Mouse (Mus musculus) forebrain, embryonic 16.5 days (tissue): ENCODE measurements at regions not wholly inside any gene's neighbourhood (a gene's known extent, or its start where the extent isn't known, plus 50 kb on each side); places are given as distances from the start of the nearest gene placed in this dataset.
A peak's percentile ranks its signal among the peaks of the same experiment; 100 is the strongest.

Experiments used
- ATAC-seq: fragments of 200-750 bp; cut with Nextera tagmentation; 2 replicates; pipeline ENCODE4 v1.8.0; 2017; ENCODE audit warnings: mild to moderate bottlenecking, moderate library complexity
- H3K27ac ChIP-seq: fragments of 300-500 bp; sonication (generic); 2 replicates; pipeline ENCODE4 v1.5.1; 2014; ENCODE audit warnings: low read length, control low read depth
- H3K27me3 ChIP-seq: fragments of 300-500 bp; sonication (generic); replicated peaks from 2 replicates; pipeline ENCODE4 v1.6.1; 2014; ENCODE audit warnings: low read length; ENCODE audit not compliant: control insufficient read depth, insufficient read depth
- H3K36me3 ChIP-seq: fragments of 300-500 bp; sonication (generic); 2 replicates; pipeline ENCODE4 v1.6.1; 2014; ENCODE audit not compliant: control insufficient read depth, insufficient read depth
- H3K4me1 ChIP-seq: fragments of 300-500 bp; sonication (generic); replicated peaks from 2 replicates; pipeline ENCODE4 v1.6.1; 2014; ENCODE audit warnings: low read length; ENCODE audit not compliant: control insufficient read depth, insufficient read depth
- H3K4me2 ChIP-seq: fragments of 300-500 bp; sonication (generic); 2 replicates; pipeline ENCODE4 v1.6.1; 2014; ENCODE audit warnings: mild to moderate bottlenecking, low read length, control low read depth
- H3K4me3 ChIP-seq: fragments of 300-500 bp; sonication (generic); replicated peaks from 2 replicates; pipeline ENCODE4 v1.5.1; 2014; ENCODE audit warnings: mild to moderate bottlenecking, low read length, control low read depth
- H3K9ac ChIP-seq: fragments of 300-500 bp; sonication (generic); replicated peaks from 2 replicates; pipeline ENCODE4 v1.6.1; 2014; ENCODE audit warnings: low read depth, low read length, control low read depth
- H3K9me3 ChIP-seq: fragments of 300-500 bp; sonication (generic); 2 replicates; pipeline ENCODE4 v1.6.1; 2016; ENCODE audit warnings: low read length; ENCODE audit not compliant: control insufficient read depth
- WGBS: fragments of 180-500 bp; shearing (Covaris S2); extraction: QIAGEN DNeasy Blood & Tissue Kit; methylation state at CpG from one replicate; pipeline ENCODE4 v1.1.7; 2014; 5-methylcytosine and 5-hydroxymethylcytosine counted together

DNA sequence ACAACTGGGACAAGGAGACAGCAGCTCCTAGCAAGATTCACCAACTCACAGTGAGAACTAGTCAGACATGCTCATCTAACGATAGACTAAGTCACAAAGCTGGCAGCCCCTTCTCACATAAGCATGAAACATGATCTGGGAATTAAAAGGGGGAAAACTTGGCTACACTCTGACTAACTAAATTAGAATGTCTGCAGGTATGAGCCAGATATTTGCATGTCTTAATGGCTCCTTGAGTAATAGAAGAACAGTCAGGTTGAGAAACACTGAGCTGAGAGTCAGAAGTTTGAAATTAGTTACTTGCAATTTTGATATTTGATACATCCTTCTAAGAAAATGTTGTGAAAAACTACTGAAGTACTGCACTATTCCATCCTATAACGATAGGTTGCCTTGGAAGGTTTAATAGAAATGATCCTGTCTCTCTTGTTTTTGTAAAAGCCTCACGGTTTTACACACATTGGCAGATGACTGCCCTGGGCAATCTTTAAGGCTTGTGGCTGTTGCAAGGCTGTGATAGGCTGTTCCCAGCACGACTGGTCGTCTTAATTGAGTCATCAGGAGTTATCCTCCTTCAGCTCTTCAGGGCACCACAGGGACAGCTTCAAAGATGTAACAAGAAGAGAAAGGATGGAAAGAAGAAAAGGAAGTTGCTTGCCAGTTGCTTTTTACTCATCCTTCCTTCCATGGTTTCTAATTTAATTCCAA, 54.8 kb upstream of the Gpc5 start:
- no peaks in the 10 kb centered on the region for H3K27me3 ChIP-seq
- no peaks in the 10 kb centered on the region for H3K36me3 ChIP-seq
- H3K4me1 ChIP-seq: peaks cover 3% of the 10 kb centered on the region; the same call in 1 of the 2 replicates
- no peak for ATAC-seq
- no peak overlapping the region for H3K9ac ChIP-seq
- no peak overlapping the region for H3K4me2 ChIP-seq
- H3K4me3 ChIP-seq: no peak overlapping the region
- 24% methylated on average over 5 of the region's 5 CpGs for WGBS
- H3K27ac ChIP-seq: no peak overlapping the region
- H3K9me3 ChIP-seq: no peaks in the 10 kb centered on the region

DNA sequence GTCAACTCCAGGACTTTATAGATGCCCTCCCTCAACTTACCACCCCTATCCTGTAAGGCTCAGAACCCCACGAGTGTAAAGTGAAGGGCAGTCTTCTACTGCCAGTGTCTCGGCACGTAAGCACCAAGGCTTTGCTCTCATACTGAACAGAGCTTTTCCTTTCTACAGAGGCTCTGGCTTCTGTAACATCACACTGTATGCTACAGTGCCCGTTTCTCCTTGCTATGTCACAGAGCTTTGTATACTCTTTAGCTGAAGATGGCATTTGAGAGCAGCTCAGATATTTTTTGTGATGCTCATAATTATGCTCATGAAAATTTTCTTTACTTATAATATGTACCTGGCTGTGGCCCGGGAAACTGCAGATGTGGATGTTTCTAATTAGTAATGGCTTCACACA, 53.2 kb upstream of the Gpc5 start:
- WGBS: 71% methylated on average over 5 of the region's 5 CpGs
- H3K36me3 ChIP-seq: no peaks in the 10 kb centered on the region
- H3K4me3 ChIP-seq: no peak overlapping the region
- no peaks in the 10 kb centered on the region for H3K27me3 ChIP-seq
- no peaks in the 10 kb centered on the region for H3K9me3 ChIP-seq
- no peak for ATAC-seq
- no peak overlapping the region for H3K4me2 ChIP-seq
- H3K27ac ChIP-seq: no peak overlapping the region
- H3K4me1 ChIP-seq: peaks cover 10% of the 10 kb centered on the region
- no peak overlapping the region for H3K9ac ChIP-seq

DNA sequence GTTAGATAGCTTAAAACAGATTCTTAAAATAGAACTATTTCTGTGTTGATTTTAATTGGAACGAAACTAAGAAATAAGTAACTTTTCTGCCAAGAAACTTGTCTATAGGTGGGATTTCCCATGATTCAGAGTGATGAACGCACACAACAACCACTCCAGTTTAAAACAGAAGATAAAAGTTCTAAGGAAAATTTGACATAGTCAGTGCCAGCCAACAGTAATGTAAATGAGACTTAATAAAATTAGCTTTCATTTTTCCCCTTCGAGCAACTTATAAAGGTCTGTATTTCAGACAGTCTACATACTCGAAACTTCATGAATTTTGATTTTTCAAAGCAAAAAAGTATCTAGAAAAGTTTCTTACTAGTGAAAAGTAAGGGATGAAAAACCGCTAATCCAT, 52.5 kb upstream of the Gpc5 start:
- Histone ChIP-seq H3K4me3 (no peak overlapping the region), H3K9me3 (no peaks in the 10 kb centered on the region), H3K36me3 (no peaks in the 10 kb centered on the region; the same call in 1 of the 2 replicates), H3K9ac (no peak overlapping the region), H3K4me2 (no peak overlapping the region), H3K27me3 (no peaks in the 10 kb centered on the region), H3K4me1 (peaks cover 14% of the 10 kb centered on the region), H3K27ac (no peak overlapping the region)
- WGBS: 71% methylated on average over 5 of the region's 5 CpGs
- ATAC-seq: no peak

DNA sequence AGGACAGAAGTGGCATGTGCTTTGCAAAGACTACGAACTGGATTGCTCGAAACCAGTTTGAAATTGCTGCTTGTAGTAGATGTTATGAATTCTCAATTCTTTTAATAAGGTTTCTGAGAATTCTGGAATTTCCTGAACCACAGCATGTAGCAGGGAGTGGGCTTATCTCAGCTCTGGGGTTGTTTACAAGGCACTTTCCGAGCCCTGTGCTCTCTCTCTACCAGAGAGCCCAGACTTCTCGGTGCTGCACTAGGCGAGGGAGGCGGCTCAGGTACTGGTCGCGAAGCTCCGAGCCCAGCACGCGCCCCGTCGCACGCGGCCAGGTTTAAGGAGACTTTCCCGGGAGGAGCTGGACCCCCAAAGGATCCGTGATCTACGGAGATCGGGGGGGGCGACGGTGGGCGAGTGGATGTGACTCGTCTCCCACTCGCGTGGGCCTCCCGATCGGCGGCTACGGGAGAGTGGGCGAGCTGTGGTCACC, 51.9 kb upstream of the Gpc5 start:
- no peaks in the 10 kb centered on the region for H3K9me3 ChIP-seq
- peak; percentile 32 for ATAC-seq
- peak overlapping the region; percentile 98 for H3K9ac ChIP-seq

DNA sequence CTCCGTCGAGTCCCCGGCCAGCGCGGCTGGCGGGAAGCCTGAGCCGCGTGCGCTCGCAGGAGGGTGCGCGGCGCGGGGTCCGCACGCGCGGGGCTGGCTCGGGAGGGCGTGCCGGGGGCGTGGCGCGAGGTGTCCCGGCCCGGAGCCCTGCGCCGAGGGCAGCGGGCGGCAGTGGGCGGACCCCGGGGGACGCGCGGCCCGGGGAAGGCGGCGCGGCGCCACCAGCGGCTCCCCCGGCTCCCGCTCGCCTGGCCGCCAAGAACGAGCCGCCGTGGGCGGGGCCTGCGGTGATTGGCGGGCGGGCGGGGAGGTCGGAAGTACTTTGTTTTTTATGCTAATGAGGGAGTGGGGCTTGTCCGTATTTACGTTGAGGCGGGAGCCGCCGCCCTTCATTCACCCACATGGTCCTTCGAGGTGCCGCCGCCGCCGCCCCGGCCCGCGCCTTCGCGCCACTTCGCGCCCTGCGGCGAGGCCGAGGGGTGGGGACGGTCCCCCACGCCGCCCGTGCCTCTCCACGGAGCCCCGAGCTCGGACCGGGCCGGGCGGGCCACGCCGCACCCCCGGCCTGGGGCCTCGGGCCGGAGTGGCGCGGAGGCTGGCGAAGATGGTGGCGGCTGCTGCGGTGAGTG, 51.3 kb upstream of the Gpc5 start:
- ATAC-seq: peak; percentile 82
- peak overlapping the region; percentile 88 for H3K27ac ChIP-seq
- H3K4me3 ChIP-seq: peak overlapping the region; percentile 74
- H3K27me3 ChIP-seq: no peaks in the 10 kb centered on the region
- peaks cover 2% of the 10 kb centered on the region; the same call in 1 of the 2 replicates for H3K36me3 ChIP-seq
- peak overlapping the region; percentile 98 for H3K9ac ChIP-seq
- peak overlapping the region; percentile 93 for H3K4me2 ChIP-seq
- under 1% methylated on average over 66 of the region's 94 CpGs for whole genome bisulfite sequencing
- peaks cover 15% of the 10 kb centered on the region for H3K4me1 ChIP-seq
- no peaks in the 10 kb centered on the region for H3K9me3 ChIP-seq

More for the DNA sequence above, 51.9 kb upstream of the Gpc5 start:
- H3K4me1 ChIP-seq: peaks cover 14% of the 10 kb centered on the region
- H3K27ac ChIP-seq: peak overlapping the region; percentile 88
- H3K4me2 ChIP-seq: peak overlapping the region; percentile 93
- H3K4me3 ChIP-seq: peak overlapping the region; percentile 74
- H3K36me3 ChIP-seq: no peaks in the 10 kb centered on the region; the same call in 1 of the 2 replicates
- H3K27me3 ChIP-seq: no peaks in the 10 kb centered on the region
- 1% methylated on average over 30 of the region's 30 CpGs for WGBS

DNA sequence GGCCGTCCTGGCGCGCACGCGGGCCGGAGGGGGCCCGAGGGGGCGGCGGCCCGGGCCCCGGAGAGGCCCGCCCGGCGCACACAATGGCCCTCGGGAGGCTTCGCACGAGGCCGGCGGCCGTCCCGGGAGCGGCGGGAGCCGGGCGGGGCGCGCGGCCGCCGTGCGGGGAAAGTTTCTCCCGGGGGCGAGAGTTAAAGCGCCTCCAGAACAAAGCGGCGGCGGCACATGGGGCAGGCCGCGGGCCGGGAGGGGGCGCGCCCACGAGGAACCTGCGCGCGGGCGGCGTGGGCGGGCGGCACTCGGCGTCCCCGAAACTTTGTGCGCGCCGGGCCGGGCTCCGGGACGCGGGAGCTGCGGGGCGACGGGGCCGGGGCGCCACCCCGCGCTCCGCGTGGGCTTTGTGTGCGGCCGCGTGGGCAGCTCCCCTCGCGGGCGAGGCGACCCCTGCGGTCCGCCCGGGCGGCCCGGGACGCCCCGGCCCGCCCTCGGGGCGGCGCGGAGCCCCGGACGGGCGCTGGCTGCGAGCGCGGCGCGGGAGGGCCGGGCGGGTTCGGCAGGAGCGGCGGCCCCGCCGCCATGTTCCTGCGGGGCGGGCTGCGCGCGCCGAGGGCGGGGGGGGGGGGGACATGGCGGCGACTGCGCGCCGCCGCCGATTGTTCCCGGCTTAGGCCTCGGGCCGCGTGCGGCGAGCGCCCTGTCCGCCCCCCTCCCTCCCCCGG, 50.5 kb upstream of the Gpc5 start:
- peak overlapping the region; percentile 74 for H3K4me3 ChIP-seq
- H3K27ac ChIP-seq: peak overlapping the region; percentile 88
- under 1% methylated on average over 41 of the region's 126 CpGs for WGBS
- H3K4me2 ChIP-seq: peak overlapping the region; percentile 93
- no peaks in the 10 kb centered on the region for H3K27me3 ChIP-seq
- H3K36me3 ChIP-seq: peaks cover 7% of the 10 kb centered on the region; the same call in 1 of the 2 replicates
- ATAC-seq: peak; percentile 62
- no peaks in the 10 kb centered on the region for H3K9me3 ChIP-seq
- H3K9ac ChIP-seq: peak overlapping the region; percentile 98
- H3K4me1 ChIP-seq: peaks cover 18% of the 10 kb centered on the region

DNA sequence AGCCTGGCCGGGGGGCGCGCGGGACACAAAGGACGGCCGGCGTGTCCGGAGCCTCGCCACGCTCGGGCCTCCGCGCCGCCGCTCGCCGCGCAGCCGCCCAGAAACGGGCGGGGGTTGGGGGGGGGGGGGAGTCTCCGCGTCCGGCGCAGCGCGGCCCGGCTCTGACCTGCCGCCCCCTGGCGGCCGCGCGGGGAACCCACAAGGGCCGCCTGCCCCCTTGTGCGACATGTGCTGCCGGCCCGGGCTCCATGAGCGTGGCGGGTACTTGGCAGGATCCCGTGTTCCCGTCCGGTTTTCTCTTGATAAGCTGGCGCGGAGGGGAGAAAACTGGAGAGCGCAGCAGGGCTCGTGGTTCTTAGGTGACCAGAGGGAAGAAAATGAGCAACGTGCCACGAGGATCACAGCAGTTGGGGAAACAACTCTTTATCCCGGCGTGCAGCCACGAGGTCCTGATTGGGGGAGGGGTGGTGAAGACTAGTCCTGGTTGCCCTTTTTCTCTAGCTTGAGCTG, 49.9 kb upstream of the Gpc5 start:
- ATAC-seq: peak; percentile 82
- Histone ChIP-seq H3K36me3 (peaks cover 12% of the 10 kb centered on the region), H3K27ac (peak overlapping the region; percentile 88), H3K9ac (peak overlapping the region; percentile 98), H3K4me1 (peaks cover 18% of the 10 kb centered on the region), H3K27me3 (no peaks in the 10 kb centered on the region), H3K4me2 (peak overlapping the region; percentile 81), H3K4me3 (peak overlapping the region; percentile 74), H3K9me3 (no peaks in the 10 kb centered on the region)
- WGBS: 0% methylated on average over 22 of the region's 51 CpGs
